Mouse (Mus musculus) spleen, adult 2 months (tissue): Measurements from ENCODE around the gene Rpl31.

Experiments
- CTCF ChIP-seq: fragments of 200-500 bp; IDR thresholded peaks from 2 replicates; pipeline ENCODE4 v1.5.1; 2011; ENCODE audit warnings: mild to moderate bottlenecking, inconsistent platforms; ENCODE audit not compliant: insufficient read depth, insufficient read length, insufficient replicate concordance; ENCODE audit errors: extremely low read depth
- POLR2A ChIP-seq: fragments of 200-500 bp; IDR thresholded peaks from 2 replicates; pipeline ENCODE4 v1.6.1; 2011; ENCODE audit warnings: low read depth, low read length, inconsistent platforms

DNA sequence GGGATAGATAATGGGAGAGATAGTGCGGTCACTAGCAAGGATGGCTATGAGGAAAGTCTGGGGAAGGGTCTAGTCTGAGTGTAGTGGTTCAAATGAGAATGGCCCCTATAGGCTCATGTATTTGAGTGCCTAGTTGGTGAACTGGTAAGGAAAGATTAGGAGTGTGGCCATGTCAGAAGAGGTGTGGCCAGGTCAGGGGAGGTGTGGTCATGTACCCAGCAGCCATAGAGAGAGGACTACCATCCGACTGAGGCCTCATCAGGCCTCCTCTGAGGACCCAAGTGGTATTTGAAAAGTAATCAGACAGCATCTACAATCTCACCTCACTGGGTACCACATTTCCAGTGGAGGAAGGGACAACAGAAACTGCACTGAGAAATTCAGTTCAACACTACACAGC, 20.5 kb downstream of the Rpl31 start:
- TF ChIP-seq POLR2A (no peak), CTCF (no peak)
